Mouse (Mus musculus): ENCODE measurements around the gene Acot11.
"Not testable (repeated sequence)": the region's sequence is repeated elsewhere in the genome, so short reads cannot be mapped to it uniquely, and the experiment has no call there.

Acot11 gene

DNA sequence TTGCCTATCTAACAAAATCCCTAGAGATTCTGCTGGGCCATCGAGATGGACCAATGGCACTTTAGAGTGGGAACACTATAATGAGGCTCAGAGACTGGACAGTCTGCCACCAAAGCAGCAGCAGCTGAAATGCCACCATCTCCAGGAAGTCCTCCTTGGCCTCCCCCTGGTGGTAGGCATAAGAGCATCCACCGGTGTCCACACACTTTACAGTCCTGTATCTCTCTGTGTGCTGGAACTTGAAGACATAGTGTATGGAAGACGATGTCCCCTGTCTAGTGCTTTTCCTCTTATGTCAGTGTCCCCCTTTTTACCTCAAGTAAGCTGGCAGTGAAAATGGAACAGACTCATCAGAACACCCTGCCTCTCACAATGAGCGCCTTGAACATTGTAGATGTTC lies 1.0 kb downstream of the Acot11 start:
- no peaks in the 10 kb centered on the region for H3K9me3 ChIP-seq (ENCODE audit: low read length)
- peaks cover 32% of the 10 kb centered on the region for H3K4me1 ChIP-seq (replicated peaks; ENCODE audit: low read depth, low read length)
- H3K36me3 ChIP-seq (ENCODE audit: insufficient read depth, low read length) = no peaks in the 10 kb centered on the region
- TF ChIP-seq NANOG (IDR thresholded peaks at IDR 0.05; ENCODE audit: borderline replicate concordance, low read length) (no peak), POU5F1 (IDR thresholded peaks at IDR 0.05; ENCODE audit: borderline replicate concordance, low read length) (no peak), CTCF (conservative IDR thresholded peaks at IDR 0.05; ENCODE audit: low read length) (peak; percentile 25; the same call in 1 of the 2 replicates)
- H3K4me3 ChIP-seq (replicated peaks; ENCODE audit: low read length) = no peak overlapping the region
- peaks cover 30% of the 10 kb centered on the region for H3K27me3 ChIP-seq (ENCODE audit: insufficient read depth, low read length)

DNA sequence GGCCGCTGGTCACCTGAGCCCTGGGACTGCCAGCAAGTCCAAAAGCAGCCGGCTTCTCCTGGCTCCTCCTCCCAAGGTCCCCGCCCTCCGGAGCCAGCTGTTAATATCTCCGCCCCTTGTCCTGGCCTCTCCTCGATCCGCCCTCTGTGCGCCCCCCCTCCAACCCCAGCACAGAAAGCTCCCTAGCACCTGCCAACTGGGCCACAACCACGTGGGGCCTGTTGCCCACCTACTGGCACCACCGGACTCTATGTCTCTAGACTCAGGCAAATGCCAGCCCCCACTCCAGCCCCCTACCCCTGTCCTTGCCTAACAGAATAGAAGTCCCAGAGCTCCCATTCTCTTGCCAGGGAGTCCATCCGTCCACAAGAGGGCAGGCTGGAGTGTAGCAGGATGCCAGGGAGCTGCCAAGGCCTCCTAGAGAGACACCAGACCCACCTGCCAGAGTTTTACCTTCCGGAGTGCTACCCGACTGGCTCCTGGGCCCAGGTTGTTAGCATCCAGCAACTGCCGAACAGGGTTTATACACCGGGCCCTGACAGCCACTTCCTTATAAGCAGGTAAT lies 4.9 kb downstream of the Acot11 start:
- Histone ChIP-seq H3K9me3 (ENCODE audit: low read length) (no peaks in the 10 kb centered on the region), H3K27me3 (ENCODE audit: insufficient read depth, low read length) (peaks cover 16% of the 10 kb centered on the region), H3K36me3 (ENCODE audit: insufficient read depth, low read length) (no peaks in the 10 kb centered on the region), H3K4me1 (replicated peaks; ENCODE audit: low read depth, low read length) (peaks cover 36% of the 10 kb centered on the region), H3K4me3 (replicated peaks; ENCODE audit: low read length) (peak overlapping the region; percentile 49)
- TF ChIP-seq POU5F1 (IDR thresholded peaks at IDR 0.05; ENCODE audit: borderline replicate concordance, low read length) (no peak), CTCF (conservative IDR thresholded peaks at IDR 0.05; ENCODE audit: low read length) (peak; percentile 59)

GRCm38 (mm10) chr4:106798908-106799546 lies 5.8 kb downstream of the Acot11 start:
- Histone ChIP-seq H3K4me1 (replicated peaks; ENCODE audit: low read depth, low read length) (peaks cover 34% of the 10 kb centered on the region), H3K4me3 (replicated peaks; ENCODE audit: low read length) (peak overlapping the region; percentile 49), H3K9me3 (ENCODE audit: low read length) (no peaks in the 10 kb centered on the region), H3K27me3 (ENCODE audit: insufficient read depth, low read length) (peaks cover 8% of the 10 kb centered on the region), H3K36me3 (ENCODE audit: insufficient read depth, low read length) (no peaks in the 10 kb centered on the region)
- TF ChIP-seq POU5F1 (IDR thresholded peaks at IDR 0.05; ENCODE audit: borderline replicate concordance, low read length) (no peak), NANOG (IDR thresholded peaks at IDR 0.05; ENCODE audit: borderline replicate concordance, low read length) (no peak), CTCF (conservative IDR thresholded peaks at IDR 0.05; ENCODE audit: low read length) (no peak)

DNA sequence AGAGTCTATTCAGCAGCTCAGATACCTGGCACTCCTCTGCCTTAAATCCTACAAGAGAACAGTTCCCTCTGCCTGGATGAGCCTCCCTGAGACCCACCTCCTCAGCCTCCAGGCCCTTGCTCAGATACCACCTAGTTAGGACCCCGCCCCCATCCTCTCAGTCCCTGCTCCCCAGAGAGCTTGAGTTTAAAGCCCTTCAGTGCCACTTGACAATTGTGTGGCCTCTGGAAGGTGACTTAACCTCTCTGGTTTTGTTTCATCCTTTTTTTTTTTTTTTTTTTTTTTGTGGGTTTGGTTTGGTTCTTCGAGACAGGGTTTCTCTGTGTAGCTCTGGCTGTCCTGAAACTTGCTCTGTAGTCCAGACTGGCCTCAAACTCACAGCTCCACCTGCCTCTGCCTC lies 9.5 kb downstream of the Acot11 start:
- no peaks in the 10 kb centered on the region for H3K36me3 ChIP-seq (ENCODE audit: insufficient read depth, low read length)
- no peak overlapping the region for H3K4me3 ChIP-seq (replicated peaks; ENCODE audit: low read length)
- H3K4me1 ChIP-seq (replicated peaks; ENCODE audit: low read depth, low read length) = peaks cover 29% of the 10 kb centered on the region
- TF ChIP-seq CTCF (conservative IDR thresholded peaks at IDR 0.05; ENCODE audit: low read length) (no peak), POU5F1 (IDR thresholded peaks at IDR 0.05; ENCODE audit: borderline replicate concordance, low read length) (no peak), NANOG (IDR thresholded peaks at IDR 0.05; ENCODE audit: borderline replicate concordance, low read length) (no peak)
- H3K9me3 ChIP-seq (ENCODE audit: low read length) = no peaks in the 10 kb centered on the region
- peaks cover 3% of the 10 kb centered on the region; the same call in 1 of the 2 replicates for H3K27me3 ChIP-seq (ENCODE audit: insufficient read depth, low read length)

DNA sequence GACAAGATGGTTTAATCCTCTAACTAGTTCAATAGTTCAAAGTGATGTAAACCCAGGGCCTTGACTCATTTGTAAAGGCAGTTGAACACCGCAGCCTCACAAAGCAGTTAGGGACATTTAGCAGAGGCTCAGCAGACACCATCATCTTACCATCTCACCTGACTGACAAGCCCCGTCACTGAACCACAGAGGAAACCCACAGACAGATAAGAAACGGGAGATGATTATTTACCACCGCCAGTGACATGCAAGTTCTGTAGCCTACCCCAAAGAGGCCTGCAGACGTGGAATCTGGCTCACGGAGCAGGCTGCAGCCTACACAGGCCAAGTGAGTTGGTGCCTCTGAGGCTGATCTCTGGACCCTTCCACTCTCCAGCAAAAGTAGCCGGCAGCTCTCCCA lies 10.6 kb downstream of the Acot11 start:
- Histone ChIP-seq H3K4me3 (replicated peaks; ENCODE audit: low read length) (no peak overlapping the region), H3K4me1 (replicated peaks; ENCODE audit: low read depth, low read length) (peaks cover 18% of the 10 kb centered on the region), H3K9me3 (ENCODE audit: low read length) (no peaks in the 10 kb centered on the region), H3K27me3 (ENCODE audit: insufficient read depth, low read length) (peaks cover 9% of the 10 kb centered on the region), H3K36me3 (ENCODE audit: insufficient read depth, low read length) (no peaks in the 10 kb centered on the region)
- TF ChIP-seq POU5F1 (IDR thresholded peaks at IDR 0.05; ENCODE audit: borderline replicate concordance, low read length) = no peak
- no peak for TF ChIP-seq CTCF (conservative IDR thresholded peaks at IDR 0.05; ENCODE audit: low read length)
- no peak for TF ChIP-seq NANOG (IDR thresholded peaks at IDR 0.05; ENCODE audit: borderline replicate concordance, low read length)

- H3K4me1 ChIP-seq (replicated peaks; ENCODE audit: low read depth, low read length) = peaks cover 15% of the 10 kb centered on the region
- not testable (repeated sequence) for H3K36me3 ChIP-seq (ENCODE audit: insufficient read depth, low read length); H3K9me3 ChIP-seq (ENCODE audit: low read length); H3K4me3 ChIP-seq (replicated peaks; ENCODE audit: low read length); H3K27me3 ChIP-seq (ENCODE audit: insufficient read depth, low read length)
These were observed 11.0 kb downstream of the Acot11 start for GRCm38 (mm10) chr4:106793826-106794225.

- Histone ChIP-seq H3K27me3 (ENCODE audit: insufficient read depth, low read length) (peaks cover 11% of the 10 kb centered on the region), H3K9me3 (ENCODE audit: low read length) (no peaks in the 10 kb centered on the region), H3K36me3 (ENCODE audit: insufficient read depth, low read length) (no peaks in the 10 kb centered on the region), H3K4me1 (replicated peaks; ENCODE audit: low read depth, low read length) (peaks cover 22% of the 10 kb centered on the region), H3K4me3 (replicated peaks; ENCODE audit: low read length) (no peak overlapping the region)
- TF ChIP-seq CTCF (conservative IDR thresholded peaks at IDR 0.05; ENCODE audit: low read length) = no peak
- TF ChIP-seq POU5F1 (IDR thresholded peaks at IDR 0.05; ENCODE audit: borderline replicate concordance, low read length) = no peak
These were observed 12.5 kb downstream of the Acot11 start for GRCm38 (mm10) chr4:106792276-106792675.

GRCm38 (mm10) chr4:106790938-106791337 lies 13.9 kb downstream of the Acot11 start:
- Histone ChIP-seq H3K9me3 (ENCODE audit: low read length) (no peaks in the 10 kb centered on the region), H3K4me1 (replicated peaks; ENCODE audit: low read depth, low read length) (peaks cover 22% of the 10 kb centered on the region), H3K36me3 (ENCODE audit: insufficient read depth, low read length) (no peaks in the 10 kb centered on the region), H3K4me3 (replicated peaks; ENCODE audit: low read length) (no peak overlapping the region), H3K27me3 (ENCODE audit: insufficient read depth, low read length) (peaks cover 11% of the 10 kb centered on the region)
- TF ChIP-seq CTCF (conservative IDR thresholded peaks at IDR 0.05; ENCODE audit: low read length) = no peak
- TF ChIP-seq NANOG (IDR thresholded peaks at IDR 0.05; ENCODE audit: borderline replicate concordance, low read length) = no peak
- no peak for TF ChIP-seq POU5F1 (IDR thresholded peaks at IDR 0.05; ENCODE audit: borderline replicate concordance, low read length)

DNA sequence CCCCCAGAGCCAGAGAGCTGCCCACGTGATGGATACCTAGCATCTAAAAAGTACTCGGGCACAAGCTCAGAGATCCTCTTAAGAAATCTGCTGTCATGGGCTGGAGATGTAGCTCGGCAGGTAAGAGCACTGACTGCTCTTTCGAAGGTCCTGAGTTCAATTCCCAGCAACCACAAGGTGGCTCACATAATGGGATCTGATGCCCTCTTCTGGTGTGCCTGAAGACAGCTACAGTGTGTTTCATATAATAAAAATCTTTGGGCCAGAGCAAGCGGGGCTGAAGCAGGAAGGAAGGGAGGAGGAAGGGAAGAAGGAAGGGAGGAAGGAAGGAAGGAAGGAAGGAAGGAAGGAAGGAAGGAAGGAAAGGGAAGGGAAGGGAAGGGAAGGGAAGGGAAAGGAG lies 14.6 kb downstream of the Acot11 start:
- Histone ChIP-seq H3K27me3 (ENCODE audit: insufficient read depth, low read length) (peaks cover 11% of the 10 kb centered on the region), H3K4me1 (replicated peaks; ENCODE audit: low read depth, low read length) (peaks cover 22% of the 10 kb centered on the region)
- not testable (repeated sequence) for H3K4me3 ChIP-seq (replicated peaks; ENCODE audit: low read length); H3K9me3 ChIP-seq (ENCODE audit: low read length); H3K36me3 ChIP-seq (ENCODE audit: insufficient read depth, low read length)

All from E14TG2a.4 (cell line).